Mouse (Mus musculus) monocyte, adult 2 months (primary cell): ENCODE results near the gene Tmem123.

Experiments used
- DNase-seq, 2 experiments: peaks; one replicate each; pipeline ENCODE4 v3.0.0; 2022; ENCODE audit warnings: low spot score in 2 of 2, low read depth in 1 of 2

Tmem123 gene

DNA sequence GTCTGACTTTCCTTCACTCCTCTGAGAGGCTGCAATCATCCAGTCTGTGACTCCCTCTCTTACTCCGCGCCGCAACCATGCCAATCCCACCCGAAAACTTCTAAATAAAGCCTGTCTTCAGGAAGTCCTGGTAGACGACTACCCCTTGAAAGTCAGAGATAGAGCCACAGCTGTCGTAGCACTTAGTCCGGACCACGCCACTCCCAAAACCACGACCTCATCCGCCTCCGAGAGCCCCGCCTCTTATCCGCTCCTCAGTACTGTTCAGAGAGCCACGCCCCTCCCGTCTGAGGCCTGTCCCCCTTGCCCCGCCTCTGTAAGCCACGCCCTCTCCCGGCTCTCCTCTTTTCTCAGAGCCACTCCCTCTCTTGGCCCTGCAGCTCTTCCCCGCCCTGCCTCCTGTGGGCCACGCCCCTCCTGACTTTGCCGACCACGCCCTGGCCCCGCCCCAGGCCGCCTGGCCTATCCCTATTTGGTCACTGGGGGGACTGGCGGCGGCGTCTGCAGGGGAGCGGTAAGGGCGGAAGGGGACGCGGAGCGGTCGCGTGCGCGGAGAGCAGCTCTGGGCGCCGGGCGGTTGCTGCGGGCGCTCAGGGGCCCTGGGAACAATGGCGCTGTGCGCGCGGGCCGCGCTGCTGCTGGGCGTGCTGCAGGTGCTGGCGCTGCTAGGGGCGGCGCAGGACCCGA, at the start of gene Tmem123:
Tmem123 (plus strand) TSS at position 428 of the 687 bp plus-strand sequence.
- DNase-seq = peak; percentile 98 to 99

DNA sequence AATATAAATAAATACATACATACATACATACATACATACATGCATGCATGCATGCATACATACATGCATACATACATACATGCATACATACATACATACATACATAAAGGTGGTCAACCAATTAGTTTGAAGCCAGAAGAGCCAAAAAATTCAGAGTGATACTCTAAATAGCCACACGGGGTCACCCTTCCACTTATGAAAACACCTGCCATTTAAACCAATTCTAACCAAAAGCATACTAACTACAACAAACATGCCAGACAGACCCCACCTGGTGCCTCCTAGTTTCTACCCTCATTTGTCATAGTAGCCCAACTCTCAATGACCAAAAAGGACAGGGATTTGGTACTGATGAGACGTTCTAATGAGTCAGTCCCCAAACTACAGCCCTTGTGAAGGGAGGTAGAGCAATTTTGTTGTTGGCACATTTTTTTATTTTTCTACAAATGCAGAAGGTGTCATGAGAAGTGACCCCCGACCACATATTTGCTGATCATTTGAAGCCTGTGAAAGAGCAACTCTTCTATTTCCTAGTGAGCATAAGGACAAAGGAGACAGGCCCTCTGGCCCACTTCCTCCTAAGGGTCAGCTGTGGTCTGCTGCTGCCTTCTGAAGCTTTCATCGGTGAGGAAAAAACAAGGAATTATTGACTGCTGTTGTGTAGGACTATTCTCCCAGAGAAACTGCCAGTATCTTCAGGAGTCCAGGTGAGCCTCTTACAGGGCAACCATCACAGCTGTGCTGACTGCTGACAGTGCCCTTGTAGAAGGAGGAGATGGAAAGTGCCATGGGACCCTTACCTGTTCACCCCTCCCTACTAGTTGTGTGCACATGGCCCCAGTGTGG, 49.6 kb upstream of the Tmem123 start:
- DNase-seq = no peak

DNA sequence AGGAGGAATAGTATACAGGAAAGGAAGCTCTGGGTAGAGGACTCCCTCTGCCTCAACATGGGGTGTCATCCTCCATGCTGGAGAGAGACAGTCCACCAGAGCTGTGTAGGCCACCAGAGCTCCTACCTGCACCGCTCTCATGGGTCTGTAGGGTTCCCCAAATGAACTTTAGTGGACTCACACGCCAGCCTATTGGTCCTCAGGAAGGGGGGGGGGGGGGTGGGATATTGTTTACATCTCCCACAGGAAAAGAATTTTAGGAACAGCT, 49.0 kb upstream of the Tmem123 start:
- no peak for DNase-seq

DNA sequence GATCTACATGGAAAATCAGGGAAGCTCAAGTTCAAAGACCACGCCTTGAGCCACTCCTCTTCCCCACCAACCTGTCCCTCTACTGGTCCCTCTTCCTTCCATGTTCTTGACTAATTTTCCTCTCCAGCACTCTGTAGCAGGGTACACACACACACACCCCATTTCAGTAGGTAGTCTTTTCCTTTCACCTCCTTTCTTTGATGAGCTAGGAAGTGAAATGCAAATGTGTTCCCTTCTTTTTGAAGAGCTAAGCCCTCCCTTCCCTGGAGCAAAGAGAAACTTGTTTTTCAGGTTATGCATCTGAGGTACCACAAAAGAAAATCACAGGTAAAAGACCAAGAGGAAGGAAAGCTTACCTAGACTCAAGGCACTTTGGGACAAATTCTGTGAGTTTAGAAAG, 42.3 kb upstream of the Tmem123 start:
- DNase-seq = no peak

DNA sequence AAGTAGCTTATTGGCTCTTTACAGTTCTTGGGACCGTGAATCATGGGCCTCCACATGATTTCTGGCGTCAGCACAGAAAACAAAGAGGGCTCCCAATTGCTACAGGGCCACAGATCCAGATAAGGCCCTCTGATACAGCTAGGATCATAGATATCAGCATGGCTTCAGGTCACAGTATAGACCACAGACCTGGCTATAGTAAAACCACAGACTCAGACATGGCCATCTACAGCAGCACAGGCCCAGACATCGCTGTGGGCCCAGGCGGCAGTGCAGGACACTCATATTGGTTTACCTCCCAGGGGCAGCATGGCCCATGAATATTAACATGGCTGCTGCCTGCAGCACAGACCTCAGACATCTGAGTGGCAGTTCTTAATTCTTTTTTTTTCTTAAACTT, 34.8 kb upstream of the Tmem123 start:
- no peak for DNase-seq

DNA sequence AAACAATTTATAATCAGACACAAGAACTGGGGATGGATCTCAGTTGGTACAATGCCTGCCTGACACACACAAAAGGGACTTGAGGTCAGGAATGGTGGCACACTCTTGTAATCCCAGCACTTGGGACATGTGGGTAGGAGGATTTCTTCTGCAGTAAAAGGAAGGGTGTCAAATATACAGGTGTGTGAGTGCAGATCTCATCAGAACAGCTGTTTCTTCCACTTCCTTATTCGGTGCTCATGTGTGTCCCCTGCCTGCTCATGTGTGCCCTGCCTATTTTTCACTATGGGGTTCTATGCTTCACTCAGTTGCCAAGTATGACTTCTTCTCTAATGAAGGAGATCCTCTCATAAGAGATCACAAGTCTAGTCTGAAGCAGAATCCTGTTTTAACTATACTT, 21.1 kb upstream of the Tmem123 start:
- no peak for DNase-seq

DNA sequence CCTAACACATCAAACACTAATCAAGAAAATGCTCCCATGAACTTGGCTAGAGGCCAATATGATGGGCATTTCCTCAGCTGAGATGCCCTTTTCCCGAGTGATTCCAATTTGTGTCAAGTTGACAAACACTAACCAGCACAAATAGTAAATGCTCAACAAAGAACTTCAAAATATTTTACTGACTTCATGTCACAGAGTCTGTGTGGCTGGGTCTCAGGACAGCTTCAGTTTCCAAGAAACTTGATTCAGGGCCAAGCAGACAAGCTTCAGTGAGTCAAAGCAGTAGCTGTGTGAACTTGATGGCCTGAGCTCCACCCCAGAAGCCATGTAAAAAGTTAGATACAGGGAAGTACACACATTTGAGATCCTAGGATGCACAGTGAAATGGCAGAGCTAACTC, 19.7 kb upstream of the Tmem123 start:
- DNase-seq = no peak

DNA sequence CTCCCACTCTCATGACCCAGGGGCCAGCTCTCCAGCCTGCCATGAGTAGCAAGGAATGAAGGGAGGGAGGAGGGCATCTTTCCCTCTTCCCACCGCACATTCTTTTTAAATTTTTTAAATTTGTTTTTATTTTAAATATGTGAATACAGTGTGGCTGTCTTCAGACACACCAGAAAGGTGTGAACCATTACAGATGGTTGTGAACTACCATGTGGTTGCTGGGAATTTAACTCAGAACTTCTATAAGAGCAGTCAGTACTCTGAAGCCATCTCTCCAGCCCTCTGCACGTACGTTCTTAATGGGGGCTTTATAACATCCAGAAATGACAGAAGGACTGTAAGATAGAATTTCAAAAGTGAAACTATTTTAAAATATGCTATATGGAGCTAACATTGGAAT, 15.0 kb upstream of the Tmem123 start:
- DNase-seq = no peak

DNA sequence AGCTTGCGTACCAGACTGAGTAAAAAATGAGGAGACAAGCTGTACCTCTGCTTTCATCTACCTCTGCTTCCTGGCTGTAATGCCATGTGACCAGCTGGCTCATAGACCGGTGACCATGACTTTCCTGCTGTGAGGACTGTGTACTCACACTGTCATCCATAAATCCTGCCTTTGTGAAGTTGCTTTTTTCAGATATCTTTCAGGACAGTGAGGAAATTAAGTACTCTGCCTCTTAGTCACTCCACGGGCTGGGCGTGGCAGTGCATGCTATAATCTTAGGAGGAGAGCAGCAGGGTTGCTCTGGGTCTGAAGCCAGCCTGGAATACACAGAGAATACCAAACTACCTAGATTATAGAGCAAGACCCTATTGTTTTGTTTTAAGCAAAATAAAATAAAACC, 14.3 kb upstream of the Tmem123 start:
- DNase-seq = no peak

DNA sequence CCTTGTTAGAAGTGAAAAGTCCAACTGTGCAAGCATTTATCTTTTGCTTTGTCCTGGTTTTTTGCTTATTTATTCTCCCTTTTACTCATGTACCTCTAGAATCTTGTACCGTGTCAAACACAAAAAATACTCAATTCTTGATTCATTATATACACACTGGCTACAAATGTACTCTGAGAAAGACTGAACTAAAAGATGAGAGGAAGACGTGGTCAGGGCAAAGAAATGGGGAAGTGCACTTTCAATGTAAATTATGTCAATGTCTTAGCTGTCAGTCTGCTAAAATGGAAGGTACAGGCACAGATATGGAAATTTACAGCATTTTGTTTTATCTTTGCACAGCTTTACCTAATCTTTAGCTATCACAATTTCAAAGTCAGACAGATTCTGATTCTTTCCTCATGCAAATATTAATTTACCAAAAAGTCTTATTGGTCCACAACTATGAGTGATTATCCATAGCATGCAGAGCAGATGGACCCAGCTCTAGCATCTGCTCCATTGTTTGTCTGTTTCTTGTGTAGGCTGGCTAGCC, 7.9 kb upstream of the Tmem123 start:
- no peak for DNase-seq

DNA sequence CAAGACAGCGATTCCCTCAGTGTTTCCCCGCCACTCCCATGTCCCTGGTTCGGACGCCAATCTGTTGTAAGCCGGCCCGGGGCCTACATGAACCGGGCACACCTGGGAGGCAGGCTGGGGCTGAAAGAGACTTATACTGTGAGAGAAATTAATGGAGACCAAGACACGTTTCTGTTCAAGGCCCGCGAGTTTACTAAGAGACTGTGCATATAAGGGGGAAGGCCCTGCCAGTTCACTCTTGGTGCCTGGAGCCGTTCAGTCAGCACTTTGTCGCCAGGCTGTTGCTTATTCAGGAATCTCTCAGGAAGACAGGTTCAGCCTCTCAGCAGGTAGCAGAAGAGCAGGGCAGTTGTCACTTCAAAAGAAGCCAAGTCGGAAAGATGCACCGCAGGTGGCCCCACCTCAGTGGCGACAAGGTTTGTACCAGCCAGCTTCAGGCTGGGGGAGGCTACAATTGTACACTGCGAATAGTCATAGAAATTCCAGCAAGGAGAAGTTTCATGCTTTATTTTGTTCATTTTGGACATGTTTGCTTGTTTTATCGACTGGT, 1.9 kb upstream of the Tmem123 start:
- DNase-seq = no peak

DNA sequence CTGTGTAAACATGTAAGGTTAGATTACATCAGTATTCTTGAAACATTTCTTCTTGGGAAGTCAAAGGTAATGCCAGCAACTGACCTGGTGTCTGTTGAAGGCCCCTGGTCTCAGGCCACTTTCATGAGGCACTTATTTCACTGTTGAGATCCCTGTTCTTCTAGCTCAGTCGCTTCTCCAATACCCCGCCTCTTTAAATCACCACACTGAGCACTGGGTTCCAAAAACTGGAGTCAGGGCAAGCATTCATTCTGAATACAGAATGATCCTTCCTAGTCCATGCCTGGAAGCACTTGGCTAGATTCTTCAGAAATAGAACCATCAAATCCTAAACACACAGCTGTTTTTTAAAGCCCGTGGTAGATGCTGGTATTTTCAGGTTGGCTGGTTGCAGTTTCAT, 1.1 kb upstream of the Tmem123 start:
- DNase-seq = no peak

DNA sequence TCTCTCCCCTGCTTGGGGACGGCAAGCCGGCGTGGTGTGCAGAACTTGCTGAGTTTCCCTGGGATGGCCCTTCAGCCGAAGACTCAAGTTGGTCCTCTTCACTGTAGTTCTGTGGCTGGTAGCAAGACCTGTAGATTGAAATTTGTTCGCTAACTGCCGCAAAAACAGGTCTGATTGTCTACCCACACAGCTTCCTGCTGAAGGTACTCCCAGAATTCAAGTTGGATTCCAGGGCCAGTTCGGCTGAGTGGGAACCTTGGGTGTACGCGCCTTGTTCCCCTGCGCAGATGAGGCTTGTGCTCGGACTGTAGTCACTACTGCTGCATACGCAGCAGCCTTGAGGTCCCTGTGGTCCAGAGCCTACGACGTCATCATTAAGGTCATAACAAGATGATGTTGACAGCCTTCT, 626 bp downstream of the Tmem123 start:
- DNase-seq = peak; percentile 32 to 70

DNA sequence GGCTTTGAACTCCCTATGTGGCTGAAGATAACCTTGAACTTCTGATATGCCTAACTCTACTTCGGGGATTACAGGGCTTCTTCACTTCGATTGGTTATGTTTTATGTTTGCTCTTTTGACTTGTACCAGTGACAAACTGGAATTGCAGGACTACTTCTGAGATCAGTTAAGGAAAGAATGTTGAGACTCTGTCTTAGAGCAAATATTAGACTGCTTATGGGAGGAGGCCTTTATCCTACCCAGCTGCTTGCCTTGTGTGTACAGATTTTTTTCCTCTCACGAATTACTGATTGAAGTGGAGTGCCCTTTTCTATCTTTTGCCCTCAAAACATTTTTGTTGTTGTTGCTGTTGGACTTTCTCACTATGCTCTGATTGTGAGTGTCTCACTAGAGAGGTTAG, 1.4 kb downstream of the Tmem123 start:
- DNase-seq = no peak

DNA sequence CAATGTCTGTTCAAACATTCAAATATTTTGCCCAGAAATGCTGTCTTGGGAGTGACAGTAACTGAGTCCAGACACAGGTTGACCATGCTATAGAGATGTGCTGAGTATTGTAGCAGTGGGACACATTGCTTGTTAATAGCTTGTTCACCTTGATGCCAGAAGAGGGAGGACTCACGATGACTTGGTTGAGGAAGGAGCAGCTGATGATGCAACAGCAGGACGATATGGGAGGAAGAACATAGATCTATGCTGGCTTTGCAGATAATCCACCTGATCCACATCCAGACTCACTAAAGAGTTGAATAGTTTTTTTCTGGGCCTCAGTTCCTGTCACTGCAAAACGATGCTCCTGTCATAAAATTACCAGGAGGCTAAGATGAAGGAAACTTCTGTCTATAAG, 2.7 kb downstream of the Tmem123 start:
- no peak for DNase-seq

DNA sequence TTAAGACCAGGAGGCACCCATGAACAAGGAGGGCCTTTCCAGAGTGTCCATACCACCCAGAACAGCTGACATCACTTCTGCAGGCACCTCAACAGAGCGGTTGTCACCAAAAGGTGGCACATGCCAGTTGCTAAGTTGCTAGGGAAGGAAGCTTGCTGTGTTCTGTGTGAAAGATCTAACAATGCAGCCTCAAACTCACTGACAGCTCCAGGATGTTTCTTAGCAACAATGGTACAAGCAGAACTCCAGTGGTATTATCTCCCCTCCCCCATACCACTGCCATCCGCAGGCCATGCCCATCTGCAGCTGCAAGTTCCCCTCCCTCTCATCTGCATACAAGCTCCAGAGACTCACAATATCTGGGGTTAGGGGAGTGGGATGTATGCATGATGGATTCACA, 3.7 kb downstream of the Tmem123 start:
- no peak for DNase-seq

DNA sequence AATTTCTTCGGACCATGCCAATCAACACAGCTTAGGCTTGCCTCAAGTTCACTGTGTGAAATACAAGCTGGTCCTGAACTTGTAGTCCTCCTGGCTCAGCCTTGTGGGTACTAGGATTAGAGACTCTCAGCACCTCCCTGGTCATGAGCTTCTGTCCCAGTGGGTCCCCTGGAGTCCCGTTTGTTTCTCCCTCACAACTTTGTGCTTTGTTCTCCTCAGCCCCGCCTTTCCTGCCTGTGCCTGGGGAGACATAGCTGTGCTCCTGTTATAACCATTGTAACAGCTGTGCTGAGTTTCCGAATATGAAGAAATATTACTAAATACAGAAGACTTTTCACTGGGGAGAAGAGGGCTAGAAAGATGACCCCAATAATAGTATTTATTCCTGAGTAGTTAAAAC, 5.2 kb downstream of the Tmem123 start:
- no peak for DNase-seq

DNA sequence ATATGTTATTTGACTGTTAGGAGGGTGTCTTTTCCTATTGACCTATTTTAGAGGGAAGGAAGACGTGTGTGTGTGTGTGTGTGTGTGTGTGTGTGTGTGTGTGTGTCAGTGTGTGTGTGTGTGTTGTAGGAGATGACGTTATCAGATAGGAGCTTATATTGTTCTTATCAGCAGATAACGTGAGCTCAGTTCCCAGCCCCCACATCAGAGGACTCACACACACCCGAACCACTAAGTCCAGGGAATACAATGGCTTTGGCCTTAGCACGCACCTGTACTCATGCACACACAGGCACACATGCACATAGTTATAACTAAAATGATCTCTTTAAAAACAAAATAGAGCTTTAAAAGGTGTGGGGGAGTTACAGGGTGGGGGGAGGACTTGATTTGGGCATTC, 5.7 kb downstream of the Tmem123 start:
- DNase-seq = no peak

DNA sequence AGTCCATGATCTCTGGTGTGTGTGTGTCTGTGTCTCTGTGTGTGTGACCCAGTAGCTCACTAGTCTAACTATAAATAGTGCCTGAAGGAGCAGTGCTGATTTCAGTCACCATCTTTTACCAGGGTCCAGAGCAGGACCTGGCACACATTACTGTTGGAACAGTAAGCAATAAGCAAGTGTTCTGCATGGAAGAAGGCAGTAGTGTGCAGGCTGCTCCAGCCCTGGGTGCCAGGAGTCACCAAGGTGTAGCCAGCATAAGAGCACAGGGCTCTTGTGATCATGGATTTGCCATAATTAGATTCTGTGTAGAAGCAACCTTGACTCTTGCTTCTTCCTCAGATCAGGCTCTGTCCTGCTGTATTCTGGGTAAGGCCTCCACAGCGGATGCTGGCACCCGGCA, 8.5 kb downstream of the Tmem123 start:
- DNase-seq = no peak

DNA sequence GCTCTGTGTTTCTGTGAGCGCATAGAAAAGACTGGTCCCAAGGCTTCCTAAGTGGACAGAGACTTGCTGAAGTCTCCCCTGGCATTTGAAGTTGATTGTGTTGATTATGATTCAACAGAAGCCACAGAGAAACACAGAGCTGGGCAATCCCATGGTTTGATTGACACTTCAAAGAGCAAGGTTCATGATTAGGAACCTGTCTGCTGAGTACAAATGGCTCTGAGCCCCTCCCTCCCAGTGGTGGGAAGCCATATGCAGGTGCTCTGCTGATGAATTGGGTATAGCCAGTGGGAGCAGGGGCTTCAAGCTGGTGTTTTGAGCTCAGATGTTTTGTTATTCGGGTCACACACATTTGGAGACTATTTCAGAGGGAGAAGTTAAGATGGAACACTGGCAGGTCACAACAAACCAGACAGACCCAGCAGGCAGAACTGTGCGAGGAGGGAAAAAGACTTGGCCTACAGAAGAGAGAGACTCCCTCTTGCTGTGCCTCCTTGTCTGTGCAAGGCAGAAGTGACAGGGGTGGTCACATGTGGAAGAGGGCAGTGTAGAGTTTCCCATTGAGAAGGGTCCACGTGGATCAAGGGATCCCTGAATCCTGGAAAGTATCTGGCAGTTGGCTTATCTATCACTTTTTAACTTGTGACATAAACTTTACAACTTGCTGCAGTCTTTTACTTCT, 9.1 kb downstream of the Tmem123 start:
- DNase-seq = no peak

DNA sequence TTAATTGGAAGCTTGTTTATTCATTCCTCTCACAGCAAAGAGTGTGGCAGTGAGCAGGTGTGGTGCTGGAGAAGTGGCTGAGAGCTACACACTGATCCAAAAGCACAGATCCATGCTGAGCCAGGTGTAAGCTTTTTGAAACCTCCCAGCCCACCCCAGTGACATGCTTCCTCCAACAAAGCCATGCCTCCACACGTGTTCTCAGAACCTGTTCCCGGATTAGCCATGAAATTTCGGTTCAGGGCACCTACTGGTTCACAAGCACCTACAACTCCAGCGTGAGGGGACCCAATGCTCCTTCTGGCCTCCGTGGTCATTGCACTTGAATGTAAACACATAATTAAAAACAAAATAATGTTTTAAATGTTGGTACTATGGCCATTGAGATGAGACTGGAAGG, 9.8 kb downstream of the Tmem123 start:
- no peak for DNase-seq

DNA sequence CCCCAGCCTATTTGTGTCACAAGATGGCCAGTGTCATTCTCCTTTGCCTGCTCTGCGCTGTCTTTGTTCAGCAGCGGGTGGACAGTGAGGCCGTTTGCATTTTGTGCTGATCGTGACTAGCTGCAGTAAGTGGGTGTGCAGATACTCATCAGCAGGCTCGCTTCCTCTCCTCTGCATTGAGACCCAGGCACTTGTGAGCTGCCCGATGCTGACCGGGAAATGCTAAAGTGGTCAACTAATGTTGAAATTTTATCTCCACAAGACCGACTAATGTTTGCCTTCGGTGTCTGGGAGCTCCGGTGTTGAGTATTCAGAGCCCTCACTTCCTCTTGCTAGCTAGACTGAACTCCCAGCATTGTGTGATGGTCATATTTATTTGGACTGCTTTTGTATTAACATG, 10.7 kb downstream of the Tmem123 start:
- peak; percentile 9 to 15 for DNase-seq
